Mouse (Mus musculus) embryonic fibroblast, embryonic 13.5 days (primary cell): ENCODE measurements around the gene Cdc42bpa.

Experiments
- CTCF ChIP-seq: IDR thresholded peaks from 2 replicates; pipeline ENCODE4 v1.5.1; 2011; ENCODE audit warnings: mild to moderate bottlenecking, control low read depth, low read length, moderate library complexity, borderline replicate concordance; ENCODE audit not compliant: insufficient read depth
- POLR2A ChIP-seq: IDR thresholded peaks from 2 replicates; pipeline ENCODE4 v1.6.1; 2011; ENCODE audit warnings: low read depth, mild to moderate bottlenecking, control low read depth, low read length, moderate library complexity

GRCm38 (mm10) chr1:179940071-179940786 lies 20.0 kb upstream of the Cdc42bpa start:
- TF ChIP-seq CTCF, result no peak
- no peak for TF ChIP-seq POLR2A
